Mouse (Mus musculus) hindbrain, embryonic 14.5 days (tissue): ENCODE results near the gene Agpat3. TPM values are rescaled to one million over a fixed set of nuclear protein-coding genes. Genes with fewer than 3 reads are reported as not detected.

Experiments used
- ATAC-seq: fragments of 200-750 bp; cut with Nextera tagmentation; 2 replicates; pipeline ENCODE4 v1.8.0; 2017; ENCODE audit warnings: moderate number of reproducible peaks, mild to moderate bottlenecking, moderate TSS enrichment, moderate library complexity; ENCODE audit not compliant: low FRiP score
- DNase-seq: peaks from one replicate; pipeline ENCODE4 v3.0.0-alpha.2; 2015; ENCODE audit warnings: low spot score
- H3K27ac ChIP-seq: fragments of 300-500 bp; sonication (generic); 2 replicates; pipeline ENCODE4 v1.5.1; 2014; ENCODE audit warnings: mild to moderate bottlenecking, moderate library complexity
- H3K27me3 ChIP-seq: fragments of 300-500 bp; sonication (generic); 2 replicates; pipeline ENCODE4 v1.6.1; 2014; ENCODE audit warnings: mild to moderate bottlenecking, low read length, mixed read lengths; ENCODE audit not compliant: control insufficient read depth, insufficient read depth
- H3K36me3 ChIP-seq: fragments of 300-500 bp; sonication (generic); replicated peaks from 2 replicates; pipeline ENCODE4 v1.6.1; 2014; ENCODE audit not compliant: control insufficient read depth, insufficient read depth
- H3K4me1 ChIP-seq: fragments of 300-500 bp; sonication (generic); replicated peaks from 2 replicates; pipeline ENCODE4 v1.6.1; 2014; ENCODE audit warnings: antibody characterized with exemption, low read length, mixed read lengths; ENCODE audit not compliant: control insufficient read depth, insufficient read depth
- H3K4me2 ChIP-seq: fragments of 300-500 bp; sonication (generic); replicated peaks from 2 replicates; pipeline ENCODE4 v1.6.1; 2014; ENCODE audit warnings: mild to moderate bottlenecking, moderate library complexity
- H3K4me3 ChIP-seq: fragments of 300-500 bp; sonication (generic); replicated peaks from 2 replicates; pipeline ENCODE4 v1.5.1; 2014; ENCODE audit warnings: mild to moderate bottlenecking, low read length
- H3K9ac ChIP-seq: fragments of 300-500 bp; sonication (generic); 2 replicates; pipeline ENCODE4 v1.6.1; 2014
- H3K9me3 ChIP-seq: fragments of 300-500 bp; sonication (generic); 2 replicates; pipeline ENCODE4 v1.6.1; 2016; ENCODE audit warnings: low read length; ENCODE audit not compliant: control insufficient read depth
- WGBS: fragments of 180-500 bp; shearing (Covaris S2); extraction: QIAGEN DNeasy Blood & Tissue Kit; methylation state at CpG from one replicate; pipeline ENCODE4 v1.1.7; 2014; 5-methylcytosine and 5-hydroxymethylcytosine counted together
- polyA plus RNA-seq: library from polyadenylated mRNA; unstranded; fragments of >200 nt; fragmentation: Nextera tagmentation; extraction: Ambion mirVana; gene quantifications from 2 replicates; pipeline ENCODE4 v1.2.1, GENCODE M21; 2014

Gene Agpat3
- polyA plus RNA-seq, 1 experiment from 2014 or later, result 80.3 TPM

GRCm38 (mm10) chr10:78321133-78321757, 31.0 kb downstream of the Agpat3 start:
- no peaks in the 10 kb centered on the region for H3K4me1 ChIP-seq
- 77% methylated on average over 3 of the region's 3 CpGs for WGBS
- DNase-seq, result no peak
- no peaks in the 10 kb centered on the region for H3K27me3 ChIP-seq
- H3K9ac ChIP-seq, result no peak overlapping the region
- H3K27ac ChIP-seq, result no peak overlapping the region
- H3K36me3 ChIP-seq, result peaks cover 6% of the 10 kb centered on the region; the same call in 1 of the 2 replicates
- no peaks in the 10 kb centered on the region for H3K9me3 ChIP-seq
- H3K4me3 ChIP-seq, result no peak overlapping the region
- H3K4me2 ChIP-seq, result no peak overlapping the region
- ATAC-seq, result no peak

GRCm38 (mm10) chr10:78320526-78320925, 31.8 kb downstream of the Agpat3 start:
- Histone ChIP-seq H3K27me3 (no peaks in the 10 kb centered on the region), H3K9ac (no peak overlapping the region), H3K9me3 (no peaks in the 10 kb centered on the region), H3K4me3 (no peak overlapping the region), H3K4me2 (no peak overlapping the region), H3K4me1 (no peaks in the 10 kb centered on the region), H3K27ac (no peak overlapping the region), H3K36me3 (peaks cover 2% of the 10 kb centered on the region; the same call in 1 of the 2 replicates)
- WGBS, result 90% methylated on average over 1 of the region's 1 CpGs
- no peak for ATAC-seq
- DNase-seq, result no peak

- ATAC-seq (no peak), DNase-seq (no peak)
- no peaks in the 10 kb centered on the region for H3K4me1 ChIP-seq
- no peaks in the 10 kb centered on the region for H3K9me3 ChIP-seq
- no peaks in the 10 kb centered on the region for H3K27me3 ChIP-seq
- H3K36me3 ChIP-seq, result no peaks in the 10 kb centered on the region; the same call in 1 of the 2 replicates
- H3K4me2 ChIP-seq, result no peak overlapping the region
- H3K27ac ChIP-seq, result no peak overlapping the region
- no peak overlapping the region for H3K4me3 ChIP-seq
- WGBS, result 79% methylated on average over 9 of the region's 9 CpGs
- no peak overlapping the region for H3K9ac ChIP-seq
Observed at GRCm38 (mm10) chr10:78319940-78320339, 32.3 kb downstream of the Agpat3 start.

- 86% methylated on average over 11 of the region's 11 CpGs for WGBS
- Histone ChIP-seq H3K4me1 (no peaks in the 10 kb centered on the region), H3K9ac (no peak overlapping the region), H3K36me3 (peaks cover 4% of the 10 kb centered on the region; the same call in 1 of the 2 replicates), H3K4me3 (no peak overlapping the region), H3K27ac (no peak overlapping the region), H3K4me2 (no peak overlapping the region), H3K27me3 (no peaks in the 10 kb centered on the region), H3K9me3 (no peaks in the 10 kb centered on the region)
- no peak for DNase-seq
- ATAC-seq, result no peak
Observed at GRCm38 (mm10) chr10:78317270-78317923, 34.9 kb downstream of the Agpat3 start.

- DNase-seq, result no peak
- WGBS, result 87% methylated on average over 15 of the region's 15 CpGs
Observed at GRCm38 (mm10) chr10:78316228-78317087, 35.8 kb downstream of the Agpat3 start.

GRCm38 (mm10) chr10:78315145-78315544, 37.1 kb downstream of the Agpat3 start:
- WGBS, result 83% methylated on average over 1 of the region's 1 CpGs
- Histone ChIP-seq H3K9me3 (no peaks in the 10 kb centered on the region), H3K4me1 (no peaks in the 10 kb centered on the region), H3K4me3 (no peak overlapping the region), H3K27ac (no peak overlapping the region), H3K4me2 (no peak overlapping the region), H3K36me3 (peaks cover 7% of the 10 kb centered on the region; the same call in 1 of the 2 replicates), H3K27me3 (no peaks in the 10 kb centered on the region), H3K9ac (no peak overlapping the region)
- no peak for DNase-seq
- no peak for ATAC-seq

More at GRCm38 (mm10) chr10:78316228-78317087, 35.8 kb downstream of the Agpat3 start:
- Histone ChIP-seq H3K36me3 (peaks cover 7% of the 10 kb centered on the region; the same call in 1 of the 2 replicates), H3K9me3 (no peaks in the 10 kb centered on the region), H3K9ac (no peak overlapping the region), H3K4me1 (no peaks in the 10 kb centered on the region), H3K4me3 (no peak overlapping the region), H3K27ac (no peak overlapping the region), H3K27me3 (no peaks in the 10 kb centered on the region), H3K4me2 (no peak overlapping the region)
- no peak for ATAC-seq

GRCm38 (mm10) chr10:78311886-78312635, 40.2 kb downstream of the Agpat3 start:
- ATAC-seq (no peak), DNase-seq (no peak)
- WGBS, result 85% methylated on average over 13 of the region's 13 CpGs
- Histone ChIP-seq H3K27me3 (no peaks in the 10 kb centered on the region), H3K9me3 (no peaks in the 10 kb centered on the region), H3K36me3 (peaks cover 7% of the 10 kb centered on the region; the same call in 1 of the 2 replicates), H3K4me2 (no peak overlapping the region), H3K27ac (no peak overlapping the region), H3K4me3 (no peak overlapping the region), H3K4me1 (no peaks in the 10 kb centered on the region), H3K9ac (no peak overlapping the region)

DNA sequence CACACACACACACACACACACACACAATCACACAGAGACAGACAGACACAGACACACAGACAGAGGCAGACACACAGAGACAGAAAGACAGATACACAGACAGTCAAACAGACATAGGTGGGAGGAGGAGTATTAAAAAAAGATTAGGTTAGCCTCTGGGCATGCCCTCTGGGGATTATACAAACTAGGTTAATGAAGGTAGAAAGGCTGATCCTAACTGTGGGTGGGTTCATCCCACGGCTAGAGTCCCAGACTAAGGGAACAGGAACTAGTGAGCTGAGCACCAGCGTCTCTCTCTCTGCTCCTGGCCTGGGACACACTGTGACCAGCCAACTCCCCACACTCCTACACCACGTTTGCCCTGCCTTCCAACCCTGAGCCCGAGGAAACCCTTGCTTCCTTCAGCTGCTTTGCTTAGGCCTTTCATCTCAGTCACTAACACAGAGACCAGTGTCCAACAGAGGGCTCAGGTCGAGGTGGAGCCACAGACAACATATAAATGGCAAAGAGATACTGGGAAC, 41.5 kb downstream of the Agpat3 start:
- Histone ChIP-seq H3K36me3 (peaks cover 7% of the 10 kb centered on the region; the same call in 1 of the 2 replicates), H3K27ac (no peak overlapping the region), H3K4me3 (no peak overlapping the region), H3K9me3 (no peaks in the 10 kb centered on the region), H3K4me1 (no peaks in the 10 kb centered on the region), H3K4me2 (no peak overlapping the region), H3K27me3 (no peaks in the 10 kb centered on the region), H3K9ac (no peak overlapping the region)
- no peak for DNase-seq
- 69% methylated on average over 5 of the region's 5 CpGs for WGBS
- no peak for ATAC-seq
